Mouse (Mus musculus) left cerebral cortex, adult 8-10 months (tissue): ENCODE data around the gene Man2b2. TPM values are rescaled to one million over a fixed set of nuclear protein-coding genes. Genes with fewer than 3 reads are reported as not detected.

ENCODE experiments used
- DNase-seq, 2 experiments: peaks; one replicate each; pipeline ENCODE4 v3.0.0; 2022; ENCODE audit warnings: low spot score in 2 of 2
- total RNA-seq, 4 experiments: library from RNA; stranded (reverse); gene quantifications; 2 replicates each; pipeline ENCODE4 v1.2.4; 2022

Gene Man2b2
- total RNA-seq, 4 experiments from 2014 or later, result 33.6 to 46.8 (median 36.7) TPM

DNA sequence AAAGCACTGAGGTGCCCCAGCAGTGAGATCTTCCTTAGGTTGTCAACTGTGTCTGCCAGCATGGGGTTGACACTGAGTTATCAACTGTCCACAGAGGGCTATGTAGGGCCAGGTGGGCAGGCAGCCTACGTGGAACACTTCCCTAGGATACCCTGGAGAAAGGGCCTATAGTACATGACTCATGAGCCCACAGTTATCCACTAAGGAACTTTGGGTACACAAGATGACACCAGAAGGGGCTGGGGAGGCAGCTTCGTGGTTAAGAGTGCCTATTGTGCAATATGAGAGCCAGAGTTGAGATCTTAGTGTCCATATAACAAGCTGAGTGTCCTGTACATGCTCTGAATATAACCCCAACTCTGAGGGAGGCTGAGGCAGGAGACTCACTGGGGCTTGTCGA lies 60.9 kb downstream of the Man2b2 start:
- DNase-seq, result no peak

DNA sequence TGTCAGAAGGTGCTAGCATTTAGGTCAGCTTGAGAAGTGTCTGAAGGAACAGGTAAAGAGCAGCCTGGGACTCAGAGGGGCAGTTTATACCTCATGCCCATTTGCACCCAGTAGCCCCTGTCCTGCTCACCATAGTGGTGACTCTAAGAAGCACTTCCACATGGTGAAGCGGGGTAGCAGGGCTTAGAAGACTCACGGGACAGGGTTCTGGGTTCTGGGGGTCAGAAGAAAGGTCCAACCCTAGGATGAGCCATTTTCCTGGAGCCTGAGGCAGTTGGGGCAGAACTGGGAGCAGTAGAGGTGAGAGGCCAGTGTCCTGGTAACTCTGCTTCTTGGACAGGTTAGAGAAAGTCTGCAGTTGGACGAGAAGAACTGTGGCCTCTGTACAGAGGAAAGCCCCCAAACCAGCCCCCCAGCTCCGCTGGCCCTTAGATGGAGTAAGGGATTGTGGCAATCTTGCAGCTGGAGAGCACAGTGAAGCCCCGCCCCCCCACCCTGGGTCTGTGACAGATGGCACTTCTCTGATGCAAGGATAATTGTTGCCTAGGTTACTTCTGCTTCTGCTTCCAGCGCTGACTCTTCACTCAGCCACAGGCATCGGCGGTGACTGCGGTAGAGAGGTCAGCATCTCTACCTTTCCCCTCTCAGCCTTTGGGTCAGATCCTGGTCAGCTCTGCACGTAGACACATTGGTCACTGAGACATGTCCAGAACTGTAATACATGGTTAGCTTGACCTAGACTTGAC lies 63.3 kb downstream of the Man2b2 start:
- no peak for DNase-seq

DNA sequence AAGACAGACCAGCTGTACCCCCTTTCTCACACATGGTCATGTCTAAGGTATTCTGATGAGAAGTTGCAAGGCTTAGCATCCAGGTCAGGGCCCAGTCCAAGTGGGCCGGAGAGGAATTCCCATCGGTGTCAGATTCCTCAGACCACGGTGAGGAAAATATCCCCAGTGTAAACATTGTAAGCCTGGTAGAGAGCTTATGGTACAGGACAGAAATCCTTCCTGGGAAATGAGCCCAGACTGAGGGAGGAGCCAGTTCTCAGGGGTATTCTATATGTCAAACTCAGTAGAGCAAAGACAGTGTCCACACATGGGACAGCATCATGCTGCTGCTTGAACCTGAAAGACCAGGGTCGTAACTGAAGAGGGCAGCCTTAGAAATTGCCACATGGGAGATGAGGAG lies 70.6 kb downstream of the Man2b2 start:
- DNase-seq, result no peak

DNA sequence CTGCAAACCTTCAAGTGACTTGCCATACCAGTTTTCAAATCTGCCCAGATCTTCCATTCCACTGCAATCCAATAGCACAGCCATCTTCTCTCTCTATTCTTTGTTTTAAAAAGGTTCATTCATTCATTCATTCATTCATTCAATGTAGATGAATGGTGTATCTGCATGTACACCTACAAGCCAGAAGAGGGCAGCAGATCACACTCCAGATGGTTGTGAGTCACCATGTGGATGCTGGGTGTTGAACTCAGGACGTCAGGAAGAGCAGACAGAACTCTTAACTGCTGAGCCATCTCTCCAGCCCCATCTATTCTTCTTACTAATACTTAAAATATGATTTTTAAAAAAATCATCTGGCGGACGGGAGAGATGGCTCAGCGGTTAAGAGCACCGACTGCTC lies 73.4 kb downstream of the Man2b2 start:
- DNase-seq, result no peak

Other genes with a start within 250 kb of the Man2b2 start
- 10 to 100 TPM; 64.9 to 68.9 (median 68.0) TPM for gene Tbc1d14, start 237.4 kb downstream of the Man2b2 start, total RNA-seq
- gene D5Ertd579e, start 134.6 kb downstream of the Man2b2 start, total RNA-seq, result 100 to 1,000 TPM in 2 of 4 experiments, 10 to 100 TPM in 2; 91.1 to 114 (median 96.7) TPM
- gene Bloc1s4, start 82.0 kb downstream of the Man2b2 start, total RNA-seq, result 10 to 100 TPM; 13.5 to 17.0 (median 14.1) TPM
- gene Mrfap1, start 33.9 kb downstream of the Man2b2 start, total RNA-seq, result 100 to 1,000 TPM; 439 to 442 (median 441) TPM
- 100 to 1,000 TPM; 388 to 449 (median 430) TPM for gene Ppp2r2c, start 37.9 kb upstream of the Man2b2 start, total RNA-seq
- 100 to 1,000 TPM; 134 to 147 (median 139) TPM for gene Wfs1, start 158.6 kb upstream of the Man2b2 start, total RNA-seq